Mouse (Mus musculus) frontal cortex, postnatal 25 days (tissue): Measurements from ENCODE around the gene Zfp944.
"Not testable (repeated sequence)": the region's sequence is repeated elsewhere in the genome, so short reads cannot be mapped to it uniquely, and the experiment has no call there.

Experiments
- DNase-seq, 2 experiments: peaks; one replicate each; pipeline ENCODE4 v3.0.0; 2022; ENCODE audit warnings: low spot score in 2 of 2

The Zfp944 gene

GRCm38 (mm10) chr17:22361101-22361781 is at the start of gene Zfp944, which contains the start of gene Zfp758:
Gene Zfp944 (minus strand): TSS chr17:22361400.
Gene Zfp758 (plus strand): TSS chr17:22361453.
- DNase-seq = peak; percentile 20 to 21

GRCm38 (mm10) chr17:22410756-22411155 is 49.6 kb upstream of the Zfp944 start:
- DNase-seq = no peak

GRCm38 (mm10) chr17:22363895-22364294 is 2.7 kb upstream of the Zfp944 start:
- no peak for DNase-seq

GRCm38 (mm10) chr17:22360572-22360971 is 628 bp downstream of the Zfp944 start:
- no peak for DNase-seq

GRCm38 (mm10) chr17:22352794-22353193 is 8.4 kb downstream of the Zfp944 start:
- DNase-seq = no peak

- not testable (repeated sequence) for DNase-seq
These were observed 46.0 kb downstream of the Zfp944 start for GRCm38 (mm10) chr17:22315247-22315646.

GRCm38 (mm10) chr17:22314730-22315226 is 46.4 kb downstream of the Zfp944 start, which contains the start of gene CT030661.1:
Gene CT030661.1 (minus strand): TSS chr17:22314837.
- peak; percentile 83 to 90 for DNase-seq

GRCm38 (mm10) chr17:22314219-22314618 is 47.0 kb downstream of the Zfp944 start:
- not testable (repeated sequence) for DNase-seq
